Mouse (Mus musculus): ENCODE data around the gene Slx1b.
A peak's percentile ranks its signal among the peaks of the same experiment; 100 is the strongest.
"Not testable (repeated sequence)": the region's sequence is repeated elsewhere in the genome, so short reads cannot be mapped to it uniquely, and the experiment has no call there.

Gene Slx1b

GRCm38 (mm10) chr7:126695631-126696207 lies at the start of gene Slx1b:
Gene Slx1b (minus strand): TSS chr7:126695784.
- peak; percentile 83 to 94 for DNase-seq (ENCODE audit: low spot score in 2 of 2)

GRCm38 (mm10) chr7:126741964-126742482 lies 46.4 kb upstream of the Slx1b start:
- DNase-seq (ENCODE audit: low spot score in 2 of 2), result no peak

- no peak for DNase-seq (ENCODE audit: low spot score in 2 of 2)
These were observed 45.9 kb upstream of the Slx1b start for GRCm38 (mm10) chr7:126741452-126741851.

- DNase-seq (ENCODE audit: low spot score in 2 of 2), result no peak
These were observed 45.4 kb upstream of the Slx1b start for GRCm38 (mm10) chr7:126740977-126741376.

DNA sequence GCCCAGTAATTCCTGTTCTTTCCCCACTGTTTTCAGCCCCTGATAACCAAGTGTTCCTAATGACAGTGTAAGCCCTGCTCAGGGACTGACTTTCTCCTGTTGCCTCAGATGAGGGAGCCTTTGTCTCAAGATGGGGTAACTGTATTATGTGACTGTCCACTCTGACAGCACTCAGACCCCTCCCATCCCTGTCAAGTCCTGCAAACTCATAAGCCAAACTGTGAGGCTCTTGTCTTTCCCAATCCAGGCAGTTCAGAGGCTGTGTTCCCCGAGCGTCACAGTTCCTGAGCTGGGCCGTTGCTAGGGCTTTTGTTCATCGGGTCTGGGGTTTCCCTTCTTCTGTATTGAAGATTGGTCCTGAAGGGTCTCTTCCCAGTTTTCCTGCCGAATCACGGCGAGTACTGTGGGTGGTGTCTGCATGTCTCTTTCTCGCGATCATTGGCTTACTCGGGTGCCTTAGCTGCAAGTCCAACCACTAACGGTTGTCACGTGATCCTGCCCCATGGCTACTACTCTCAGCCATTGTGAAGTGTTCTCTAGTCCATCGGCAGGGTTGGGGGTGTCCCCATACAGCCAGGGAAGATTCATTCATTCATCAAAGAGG lies 44.6 kb upstream of the Slx1b start:
- no peak for DNase-seq (ENCODE audit: low spot score in 2 of 2)

GRCm38 (mm10) chr7:126739551-126739950 lies 44.0 kb upstream of the Slx1b start:
- no peak for DNase-seq (ENCODE audit: low spot score in 2 of 2)

DNA sequence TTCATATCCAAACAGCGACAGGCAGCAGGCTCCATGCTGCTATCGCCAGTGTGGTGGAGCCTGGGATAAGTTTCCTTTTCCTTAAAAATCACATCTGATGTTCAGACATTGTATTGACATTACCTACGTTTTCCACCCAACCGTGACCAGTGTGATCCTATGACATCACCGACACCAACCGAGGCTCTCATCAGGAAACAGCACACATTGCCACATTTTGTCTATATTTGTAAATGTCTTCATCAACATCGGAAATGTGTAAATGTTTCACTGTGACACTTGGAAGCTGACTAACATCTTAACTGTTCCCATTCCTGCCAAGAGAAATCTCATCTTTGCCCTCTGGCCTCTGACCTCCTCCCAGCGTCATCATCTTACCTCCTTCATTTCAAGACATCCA lies 40.5 kb upstream of the Slx1b start:
- no peak for DNase-seq (ENCODE audit: low spot score in 2 of 2)

DNA sequence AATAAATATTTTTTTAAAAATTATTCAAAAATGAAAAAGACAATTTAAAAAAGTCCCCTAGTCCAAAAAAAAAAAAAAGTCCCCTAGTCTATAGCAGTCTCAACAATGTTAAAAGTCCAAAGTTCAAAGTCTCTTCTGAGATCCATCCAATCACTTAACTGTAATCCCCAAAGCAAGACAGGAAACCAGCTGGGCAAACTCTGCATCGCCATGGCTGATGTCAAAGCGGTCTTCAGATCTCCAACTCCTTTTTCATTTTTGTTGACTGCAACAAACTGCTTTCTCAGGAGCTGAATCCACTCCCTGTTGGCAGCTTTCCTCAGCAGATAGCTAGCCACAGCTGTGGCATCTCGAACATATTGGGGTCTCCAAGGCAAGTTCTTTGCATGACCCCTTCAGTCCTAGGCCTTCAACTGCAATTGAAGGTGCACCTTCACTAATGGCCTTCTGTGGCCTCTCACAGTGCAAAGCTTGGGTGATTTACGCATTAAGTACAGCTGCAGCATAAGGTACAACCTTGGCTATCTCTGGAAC lies 34.7 kb upstream of the Slx1b start:
- DNase-seq (ENCODE audit: low spot score in 2 of 2), result not testable (repeated sequence)

DNA sequence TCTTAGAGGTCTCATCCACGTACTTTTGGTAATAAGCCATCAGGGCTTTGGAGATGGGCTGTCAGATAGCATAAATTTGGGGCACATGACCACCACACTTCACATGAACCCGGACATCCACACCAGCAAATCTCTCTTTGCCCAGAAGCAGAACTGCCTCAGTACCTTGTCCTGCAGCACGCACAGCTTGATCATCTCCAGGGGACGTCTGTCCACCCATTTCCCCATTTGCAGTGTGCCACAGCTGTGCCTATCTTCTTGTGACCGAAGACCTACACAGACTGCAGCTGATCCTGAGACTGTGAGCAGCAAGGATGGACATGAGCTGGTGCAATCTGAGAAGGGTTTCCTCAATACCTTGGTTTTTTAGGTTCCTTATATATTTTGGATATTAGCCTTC lies 30.1 kb upstream of the Slx1b start:
- DNase-seq (ENCODE audit: low spot score in 2 of 2), result no peak

DNA sequence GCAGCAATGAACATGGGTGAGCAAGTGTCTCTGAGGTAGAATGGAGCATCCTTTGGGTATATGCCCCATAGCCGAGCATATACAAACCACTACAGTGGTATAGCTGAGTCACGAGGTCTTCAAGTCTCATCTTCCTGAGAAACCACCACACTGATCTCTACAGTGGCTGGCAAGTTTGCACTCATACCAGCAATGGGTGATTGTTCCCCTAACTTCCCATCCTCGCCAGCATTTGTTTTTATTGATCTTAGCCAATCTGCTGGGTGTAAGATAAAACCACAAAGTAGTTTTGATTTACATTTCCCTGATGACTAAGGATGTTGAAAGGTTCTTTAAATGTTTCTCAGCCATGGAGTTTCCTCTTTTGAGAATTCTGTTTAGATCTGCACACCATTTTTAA lies 29.5 kb upstream of the Slx1b start:
- DNase-seq (ENCODE audit: low spot score in 2 of 2), result no peak

DNA sequence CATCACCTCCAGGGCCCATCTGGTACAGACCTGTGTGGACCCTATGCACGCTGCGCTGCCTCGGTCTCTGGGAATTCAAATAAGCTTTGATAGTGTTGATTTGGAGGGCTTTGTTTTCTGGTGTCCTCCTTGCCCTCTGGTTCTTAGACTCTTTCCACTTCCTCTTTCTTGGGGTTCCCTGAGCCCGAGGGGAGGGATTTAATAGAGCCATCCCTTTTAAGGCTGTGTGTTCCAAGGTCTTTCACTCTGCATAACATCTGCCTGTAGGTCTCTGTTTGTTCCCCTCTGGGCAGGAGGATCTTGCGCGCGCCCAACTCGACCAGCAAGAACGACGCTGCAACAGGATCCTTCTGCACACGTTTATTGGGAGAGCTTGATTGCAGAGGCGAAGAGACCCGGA lies 26.1 kb upstream of the Slx1b start:
- no peak for DNase-seq (ENCODE audit: low spot score in 2 of 2)

GRCm38 (mm10) chr7:126718787-126719337 lies 23.3 kb upstream of the Slx1b start:
- no peak for DNase-seq (ENCODE audit: low spot score in 2 of 2)

DNA sequence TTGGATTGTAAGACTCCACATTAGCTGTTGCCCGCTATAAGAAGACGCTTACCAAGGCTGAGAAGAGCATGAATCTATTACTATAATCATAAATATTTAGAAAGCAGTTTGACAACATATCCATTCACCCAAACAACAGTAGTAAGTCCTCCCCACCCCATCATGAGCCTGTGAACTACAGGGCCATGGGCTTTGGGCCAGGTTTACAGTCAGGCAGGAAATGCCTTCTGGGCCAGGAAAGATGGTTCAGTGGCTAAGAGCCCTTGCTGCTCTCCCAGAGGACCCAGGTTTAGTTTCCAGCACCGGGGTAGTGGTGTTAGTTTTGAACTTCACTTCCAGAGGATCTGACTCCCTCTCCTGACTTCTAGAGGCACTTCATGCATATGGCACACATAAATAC lies 22.0 kb upstream of the Slx1b start:
- DNase-seq (ENCODE audit: low spot score in 2 of 2), result no peak

DNA sequence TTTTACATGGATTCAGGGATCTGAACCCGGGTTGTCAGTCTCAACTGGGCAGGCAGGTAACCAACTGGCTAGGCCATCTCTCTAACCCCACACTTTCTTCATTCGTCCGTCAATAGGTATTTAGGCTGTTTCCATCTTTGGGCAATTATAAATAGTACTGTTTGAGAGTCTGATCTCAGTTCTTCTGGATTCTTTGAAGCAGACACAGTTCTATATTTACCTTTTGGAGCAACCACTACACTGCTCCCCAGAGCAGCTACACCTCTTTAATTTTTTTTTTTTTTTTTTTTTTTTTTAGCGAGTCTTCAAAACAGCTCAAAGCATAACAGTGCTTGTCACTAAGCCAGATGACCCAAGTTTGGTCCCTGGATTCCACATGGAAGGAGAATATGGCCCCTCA lies 20.1 kb upstream of the Slx1b start:
- DNase-seq (ENCODE audit: low spot score in 2 of 2), result no peak

DNA sequence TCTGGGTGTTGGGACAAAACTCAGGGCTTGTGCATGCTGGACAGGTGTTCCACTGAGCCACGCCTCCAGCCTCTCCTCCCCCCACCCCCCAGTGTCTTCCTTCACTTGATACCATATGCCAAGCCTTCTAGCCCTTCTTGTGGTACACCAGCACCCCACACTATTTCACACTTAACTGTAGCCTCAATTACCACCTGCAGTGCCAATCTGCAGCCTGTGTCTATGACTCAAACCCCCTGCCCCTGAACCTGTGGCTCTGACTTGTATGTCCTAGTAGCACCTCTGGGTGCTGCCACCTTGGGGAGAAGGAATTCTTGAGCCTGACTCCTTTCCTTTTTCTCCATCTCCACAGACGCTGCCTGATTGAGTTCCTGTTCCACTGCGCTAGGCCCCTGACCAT lies 16.3 kb upstream of the Slx1b start:
- DNase-seq (ENCODE audit: low spot score in 2 of 2), result no peak

DNA sequence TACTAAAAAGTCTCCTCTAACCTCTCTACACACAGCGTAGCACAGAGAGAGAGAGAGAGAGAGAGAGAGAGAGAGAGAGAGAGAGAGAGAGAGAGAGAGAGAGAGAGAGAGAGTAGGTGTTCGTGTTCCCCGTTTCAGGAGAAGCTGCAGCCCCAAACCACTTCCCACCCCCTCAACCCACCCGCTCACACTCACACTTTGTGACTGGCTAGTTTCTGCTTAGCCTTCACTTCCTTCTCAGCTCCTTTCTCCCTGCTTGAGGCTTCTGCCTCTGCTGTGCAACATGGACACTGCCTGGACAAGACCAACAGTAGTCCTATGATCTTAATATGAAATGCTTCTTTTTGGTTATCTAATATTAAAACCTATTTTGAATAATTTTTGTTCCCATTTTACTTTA lies 14.7 kb upstream of the Slx1b start:
- DNase-seq (ENCODE audit: low spot score in 2 of 2), result no peak

DNA sequence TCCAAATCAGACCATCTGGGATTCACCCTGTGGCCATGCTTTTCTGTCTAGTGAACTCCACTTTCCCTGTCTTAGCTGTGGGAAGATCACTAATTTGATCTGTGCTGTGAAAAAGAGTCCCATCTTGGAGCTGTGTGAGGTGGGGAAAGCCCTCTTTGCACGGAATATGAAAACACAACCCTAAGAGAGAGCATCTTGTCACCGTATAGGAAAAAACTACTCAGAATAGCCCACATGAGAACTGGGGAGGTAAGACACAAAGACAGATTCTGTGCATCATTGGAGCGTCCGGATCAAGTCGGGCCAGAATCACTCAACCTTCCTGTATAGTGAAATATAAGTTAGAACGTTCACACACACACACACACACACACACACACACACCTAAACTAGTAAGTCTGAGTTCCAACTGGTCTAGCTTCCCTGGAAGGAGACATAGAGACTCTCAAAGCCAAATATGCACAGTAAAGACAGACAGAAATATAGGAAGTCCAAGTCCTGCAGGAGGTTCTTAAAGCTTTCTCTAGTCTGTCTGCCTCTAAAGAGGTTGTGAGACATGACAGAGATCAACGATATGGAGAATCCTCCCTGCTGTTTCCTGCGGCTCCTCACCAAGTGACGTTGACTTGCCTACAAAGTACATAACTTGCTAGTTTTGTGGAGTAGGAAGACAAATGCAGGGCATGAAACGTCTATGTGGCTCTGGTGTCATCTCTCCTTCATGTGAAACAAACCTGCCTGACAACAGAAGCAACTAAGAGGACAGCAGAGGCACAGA lies 12.8 kb upstream of the Slx1b start:
- no peak for DNase-seq (ENCODE audit: low spot score in 2 of 2)

DNA sequence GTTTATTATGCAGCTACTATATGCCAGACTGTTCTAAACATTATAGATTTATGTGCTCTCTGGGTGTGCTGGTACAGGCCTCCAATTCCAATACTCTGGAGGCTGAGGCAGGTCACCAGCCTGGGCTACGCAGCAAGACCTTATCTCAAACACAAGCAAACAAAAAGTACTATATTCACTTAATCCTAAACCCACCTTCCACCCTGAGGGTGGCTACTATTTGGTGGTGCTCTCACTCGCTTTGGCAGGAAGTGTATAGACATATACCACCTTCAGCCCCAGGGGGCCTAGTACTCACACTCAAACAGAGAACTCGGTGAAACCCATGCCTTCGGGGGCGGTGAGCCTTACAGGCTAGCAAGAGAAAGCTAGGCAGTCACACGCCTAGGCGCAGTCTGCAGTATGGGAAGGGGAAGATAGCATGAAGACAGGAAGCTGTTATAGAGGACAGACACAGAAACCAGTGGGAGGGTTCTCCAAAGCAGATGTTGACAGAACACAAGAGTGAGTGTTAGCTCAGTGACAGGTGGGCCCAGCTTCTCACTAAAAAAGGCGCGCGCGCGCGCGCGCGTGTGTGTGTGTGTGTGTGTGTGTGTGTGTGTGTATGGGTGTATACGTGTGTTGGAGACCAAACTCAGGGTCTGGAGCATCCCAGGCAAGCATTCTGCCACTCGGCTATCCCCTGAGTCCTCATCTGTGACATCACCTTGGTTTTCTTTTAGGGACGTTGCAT lies 12.0 kb upstream of the Slx1b start, which contains the start of gene Coro1a:
Gene Coro1a, minus strand, starts transcription at position 346 of the 733 bp plus-strand sequence.
- DNase-seq (ENCODE audit: low spot score in 2 of 2), result no peak

DNA sequence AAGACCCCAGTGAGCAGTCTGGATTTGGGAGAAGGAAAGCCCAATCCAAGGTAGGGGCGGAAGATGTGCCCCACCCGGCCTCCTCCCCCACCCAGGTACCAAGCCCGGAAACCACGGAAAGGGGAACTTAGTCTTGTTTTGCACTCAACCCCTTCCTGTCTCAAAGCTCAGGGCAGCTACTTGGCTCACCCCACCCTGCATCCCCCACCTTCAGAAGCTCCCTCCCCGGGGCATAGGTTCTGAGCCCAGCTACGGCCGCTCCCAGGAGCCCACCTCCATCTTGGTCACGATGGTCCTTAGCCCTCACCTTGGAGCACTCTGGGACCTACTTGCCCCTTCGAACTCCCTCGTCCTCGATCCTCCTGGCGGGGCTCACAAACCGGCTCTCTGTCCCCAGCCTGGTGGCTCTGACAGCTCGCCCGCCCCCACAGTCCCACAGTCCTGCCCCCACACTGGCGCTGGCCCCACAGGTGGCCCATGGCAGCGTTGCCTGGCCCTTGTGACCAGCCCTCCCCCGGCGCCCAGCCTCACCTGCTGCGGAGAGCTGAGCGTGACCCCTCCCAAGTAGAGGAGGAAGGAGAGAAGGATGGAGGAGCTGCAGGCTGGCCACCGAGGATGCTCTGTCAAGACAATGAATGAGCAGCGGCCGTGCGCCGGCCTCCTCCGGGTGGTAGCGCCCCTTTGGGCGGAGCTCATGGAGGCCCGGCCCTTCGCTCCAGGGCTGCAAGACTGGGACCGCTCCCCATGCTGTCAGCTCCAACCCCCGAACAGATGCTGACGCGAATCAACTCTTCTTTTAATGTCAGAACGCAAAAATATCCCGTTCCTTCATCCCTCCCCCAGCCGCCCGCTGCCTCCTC lies 8.8 kb upstream of the Slx1b start:
- peak; percentile 46 to 47 for DNase-seq (ENCODE audit: low spot score in 2 of 2)

- no peak for DNase-seq (ENCODE audit: low spot score in 2 of 2)
These were observed 8.1 kb upstream of the Slx1b start for GRCm38 (mm10) chr7:126703757-126704077.
